Mouse (Mus musculus) kidney, adult 2 months (tissue): ENCODE measurements around the gene Nxpe4.

Experiments used
- CTCF ChIP-seq: fragments of 200-500 bp; conservative IDR thresholded peaks from 2 replicates; pipeline ENCODE4 v1.5.1; 2011; ENCODE audit warnings: low read depth, mild to moderate bottlenecking, control low read depth, low read length, moderate library complexity, mixed read lengths; ENCODE audit not compliant: insufficient read depth, insufficient read length
- POLR2A ChIP-seq: fragments of 200-500 bp; IDR thresholded peaks from one replicate; pipeline ENCODE4 v1.6.1; 2011; ENCODE audit warnings: low read depth, low read length, control low read depth

GRCm38 (mm10) chr9:48210970-48211369, 49.1 kb downstream of the Nxpe4 start:
- TF ChIP-seq CTCF (no peak), POLR2A (no peak)
